Mouse (Mus musculus): ENCODE data around the gene Klhl29. TPM values are rescaled to one million over a fixed set of nuclear protein-coding genes. Genes with fewer than 3 reads are reported as not detected.
A peak's percentile ranks its signal among the peaks of the same experiment; 100 is the strongest.

Gene Klhl29
- polyA plus RNA-seq, 1 experiment from 2014 or later, result 0.47 TPM

DNA sequence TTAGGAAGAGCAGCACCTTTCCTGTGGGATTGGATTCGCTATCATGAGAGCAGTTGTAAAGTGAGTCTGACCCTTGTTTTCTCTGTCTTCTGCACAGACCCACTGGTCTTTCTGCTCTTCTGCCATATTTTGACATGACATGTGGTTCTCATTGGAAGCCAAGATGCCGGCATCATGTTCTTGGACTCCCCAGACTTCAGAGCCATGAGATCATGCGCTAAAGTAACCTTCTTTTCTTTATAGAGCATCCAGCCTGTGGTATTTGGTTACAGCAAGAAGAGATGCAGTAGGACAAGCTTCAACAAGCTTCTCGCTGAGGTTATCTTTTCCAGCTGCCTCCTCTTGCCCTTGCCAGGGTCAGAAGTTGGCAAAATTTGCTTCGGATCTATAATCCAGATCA is 145.0 kb downstream of the Klhl29 start:
- no peak for ATAC-seq (ENCODE audit: borderline replicate concordance, extremely low read depth, low FRiP score, low TSS enrichment)
- no peak overlapping the region for H3K27ac ChIP-seq
- H3K9me3 ChIP-seq, result no peaks in the 10 kb centered on the region
- H3K4me2 ChIP-seq, result no peak overlapping the region
- no peaks in the 10 kb centered on the region for H3K27me3 ChIP-seq
- no peaks in the 10 kb centered on the region for H3K36me3 ChIP-seq
- H3K9ac ChIP-seq, result no peak overlapping the region
- 90% methylated on average over 5 of the region's 5 CpGs for WGBS
- H3K4me3 ChIP-seq, result no peak overlapping the region
- 0 out of 2 replicates have a peak, but pooled peaks cover 7% of the 10 kb centered on the region for H3K4me1 ChIP-seq

DNA sequence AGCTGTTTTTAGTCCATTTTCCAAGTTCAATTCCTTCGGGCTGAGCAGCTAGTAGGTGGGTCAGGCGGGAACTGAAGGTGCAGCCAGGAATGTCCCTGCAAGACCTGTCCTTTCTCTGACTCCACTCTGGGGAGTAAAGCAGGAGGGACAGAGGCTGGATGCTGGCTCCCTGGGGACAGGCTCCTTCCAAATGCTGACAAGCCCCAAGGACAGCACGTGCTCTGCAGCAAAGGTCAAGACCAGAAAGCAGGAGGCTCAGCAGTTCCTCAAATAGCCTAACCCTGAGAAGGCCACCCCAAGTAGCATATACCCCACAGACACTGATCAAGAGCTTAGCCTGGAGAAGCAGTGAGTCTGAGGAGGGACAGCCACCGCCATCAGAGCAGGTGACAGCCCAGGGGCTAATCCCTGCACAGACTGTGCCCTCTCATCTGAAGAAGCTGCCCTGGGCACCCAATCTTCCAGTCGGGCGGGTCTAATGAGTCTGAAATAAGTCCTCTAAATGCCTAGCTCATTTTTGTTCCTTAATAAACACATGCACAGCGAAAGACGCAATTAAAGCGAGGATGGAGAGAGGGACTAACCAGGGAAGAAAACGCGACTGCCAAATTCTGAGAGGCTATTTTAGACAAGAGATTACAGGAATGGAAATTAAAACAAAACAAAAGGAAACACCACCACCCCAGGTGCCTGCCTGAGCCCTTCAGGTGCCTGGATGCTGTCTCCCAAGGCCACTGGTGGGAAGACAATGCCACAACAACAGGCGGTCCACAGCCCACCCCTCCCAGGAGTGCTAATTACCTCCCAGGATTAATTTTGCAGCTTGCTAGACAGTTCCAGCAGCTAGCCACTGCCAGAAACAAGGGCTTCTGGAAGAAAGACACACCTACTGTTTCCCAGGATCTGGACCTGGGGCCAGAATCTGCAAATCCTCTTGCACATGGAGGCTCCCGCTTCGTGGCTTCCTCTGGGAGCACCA is 148.5 kb downstream of the Klhl29 start:
- H3K27me3 ChIP-seq, result no peaks in the 10 kb centered on the region
- 65% methylated on average over 14 of the region's 14 CpGs for WGBS

GRCm38 (mm10) chr12:5223595-5223994 is 151.9 kb downstream of the Klhl29 start:
- H3K27me3 ChIP-seq, result no peaks in the 10 kb centered on the region
- H3K9me3 ChIP-seq, result no peaks in the 10 kb centered on the region
- H3K27ac ChIP-seq, result no peak overlapping the region
- WGBS, result 50% methylated on average over 1 of the region's 1 CpGs
- H3K4me2 ChIP-seq, result no peak overlapping the region
- peaks cover 4% of the 10 kb centered on the region; the same call in 1 of the 2 replicates for H3K4me1 ChIP-seq
- H3K36me3 ChIP-seq, result no peaks in the 10 kb centered on the region
- no peak overlapping the region for H3K9ac ChIP-seq
- ATAC-seq (ENCODE audit: borderline replicate concordance, extremely low read depth, low FRiP score, low TSS enrichment), result no peak
- H3K4me3 ChIP-seq, result no peak overlapping the region

More for the DNA sequence above, 148.5 kb downstream of the Klhl29 start:
- H3K36me3 ChIP-seq, result no peaks in the 10 kb centered on the region
- H3K9ac ChIP-seq, result no peak overlapping the region
- H3K27ac ChIP-seq, result no peak overlapping the region
- no peaks in the 10 kb centered on the region for H3K4me1 ChIP-seq
- no peak overlapping the region for H3K4me2 ChIP-seq
- H3K9me3 ChIP-seq, result no peaks in the 10 kb centered on the region
- ATAC-seq (ENCODE audit: borderline replicate concordance, extremely low read depth, low FRiP score, low TSS enrichment), result no peak
- no peak overlapping the region for H3K4me3 ChIP-seq

DNA sequence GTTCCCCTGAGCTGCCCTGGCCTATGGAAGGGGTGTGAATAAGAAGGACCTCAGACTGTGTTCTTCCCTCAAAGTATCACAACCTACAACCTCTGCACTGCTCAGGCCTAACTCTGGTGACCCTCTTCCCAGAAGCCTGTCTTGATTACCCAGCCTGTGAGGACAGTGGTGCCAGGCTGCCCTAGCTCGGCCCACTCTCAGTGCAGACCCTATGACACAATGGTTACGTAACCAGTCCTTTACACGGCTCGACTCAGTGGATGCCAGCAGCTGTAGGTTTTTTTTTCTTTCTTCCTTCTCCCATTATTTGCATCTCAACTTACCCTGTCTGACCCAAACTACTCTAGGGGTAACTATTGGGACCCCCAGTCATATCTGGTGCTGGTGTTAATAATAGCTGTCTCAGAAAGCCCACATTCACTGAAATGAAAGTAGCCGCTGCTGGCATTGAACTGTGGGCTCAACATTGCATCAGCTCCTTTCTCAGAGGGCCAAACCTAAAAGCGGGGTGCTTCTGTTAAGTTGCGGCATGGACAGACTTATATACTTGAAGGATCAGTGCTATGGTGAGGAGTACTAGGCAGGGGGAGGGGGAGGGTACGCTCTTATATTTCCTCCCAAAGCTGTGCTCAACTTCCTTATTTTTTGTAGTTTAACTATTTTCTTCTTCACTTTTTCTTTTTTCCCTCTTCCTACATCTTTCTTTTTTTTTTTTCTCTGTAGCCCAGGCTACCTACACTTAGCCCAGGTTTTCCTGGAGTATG is 152.9 kb downstream of the Klhl29 start:
- H3K36me3 ChIP-seq, result no peaks in the 10 kb centered on the region
- H3K9ac ChIP-seq, result no peak overlapping the region
- WGBS, result 82% methylated on average over 8 of the region's 8 CpGs
- no peaks in the 10 kb centered on the region for H3K27me3 ChIP-seq
- no peaks in the 10 kb centered on the region for H3K9me3 ChIP-seq
- no peak overlapping the region for H3K27ac ChIP-seq
- peaks cover 4% of the 10 kb centered on the region; the same call in 1 of the 2 replicates for H3K4me1 ChIP-seq
- H3K4me3 ChIP-seq, result no peak overlapping the region
- no peak overlapping the region for H3K4me2 ChIP-seq
- ATAC-seq (ENCODE audit: borderline replicate concordance, extremely low read depth, low FRiP score, low TSS enrichment), result no peak

DNA sequence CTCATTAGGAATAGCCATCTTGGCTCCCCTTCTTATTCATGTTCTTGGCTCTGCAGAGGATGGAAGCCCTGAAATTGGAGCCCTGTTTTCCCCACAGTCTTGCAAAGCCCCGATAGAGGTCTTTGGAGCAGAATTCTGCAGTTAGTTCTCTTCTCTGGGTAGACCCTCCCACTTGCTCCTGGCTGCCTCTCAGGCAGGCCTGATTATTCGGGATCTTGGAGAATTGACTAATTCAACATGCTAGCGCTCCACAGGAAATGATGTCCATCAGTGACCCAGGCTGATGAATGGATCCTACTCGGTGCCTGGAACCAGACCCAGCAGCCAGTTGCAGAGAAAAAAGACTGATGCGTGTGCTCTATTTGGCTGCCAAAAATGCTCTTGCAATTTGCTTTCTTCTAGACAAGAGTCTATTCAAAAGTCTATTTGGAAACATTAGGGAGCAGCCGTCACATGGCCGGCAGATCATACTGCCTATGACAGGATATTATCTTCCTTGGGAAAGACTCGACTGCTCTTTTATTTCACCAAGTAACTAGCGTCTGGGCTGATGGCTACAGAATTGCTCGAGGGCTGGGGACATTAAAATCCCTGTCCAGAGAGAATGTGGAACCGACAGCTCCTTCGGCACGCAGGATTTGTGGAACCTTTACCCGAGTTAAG is 155.4 kb downstream of the Klhl29 start:
- Histone ChIP-seq H3K9me3 (no peaks in the 10 kb centered on the region), H3K27ac (no peak overlapping the region), H3K27me3 (no peaks in the 10 kb centered on the region), H3K36me3 (no peaks in the 10 kb centered on the region), H3K4me2 (no peak overlapping the region), H3K4me3 (no peak overlapping the region), H3K4me1 (peaks cover 4% of the 10 kb centered on the region; the same call in 1 of the 2 replicates), H3K9ac (no peak overlapping the region)
- WGBS, result 58% methylated on average over 14 of the region's 14 CpGs
- peak; percentile 35; the same call in 1 of the 2 replicates for ATAC-seq (ENCODE audit: borderline replicate concordance, extremely low read depth, low FRiP score, low TSS enrichment)

DNA sequence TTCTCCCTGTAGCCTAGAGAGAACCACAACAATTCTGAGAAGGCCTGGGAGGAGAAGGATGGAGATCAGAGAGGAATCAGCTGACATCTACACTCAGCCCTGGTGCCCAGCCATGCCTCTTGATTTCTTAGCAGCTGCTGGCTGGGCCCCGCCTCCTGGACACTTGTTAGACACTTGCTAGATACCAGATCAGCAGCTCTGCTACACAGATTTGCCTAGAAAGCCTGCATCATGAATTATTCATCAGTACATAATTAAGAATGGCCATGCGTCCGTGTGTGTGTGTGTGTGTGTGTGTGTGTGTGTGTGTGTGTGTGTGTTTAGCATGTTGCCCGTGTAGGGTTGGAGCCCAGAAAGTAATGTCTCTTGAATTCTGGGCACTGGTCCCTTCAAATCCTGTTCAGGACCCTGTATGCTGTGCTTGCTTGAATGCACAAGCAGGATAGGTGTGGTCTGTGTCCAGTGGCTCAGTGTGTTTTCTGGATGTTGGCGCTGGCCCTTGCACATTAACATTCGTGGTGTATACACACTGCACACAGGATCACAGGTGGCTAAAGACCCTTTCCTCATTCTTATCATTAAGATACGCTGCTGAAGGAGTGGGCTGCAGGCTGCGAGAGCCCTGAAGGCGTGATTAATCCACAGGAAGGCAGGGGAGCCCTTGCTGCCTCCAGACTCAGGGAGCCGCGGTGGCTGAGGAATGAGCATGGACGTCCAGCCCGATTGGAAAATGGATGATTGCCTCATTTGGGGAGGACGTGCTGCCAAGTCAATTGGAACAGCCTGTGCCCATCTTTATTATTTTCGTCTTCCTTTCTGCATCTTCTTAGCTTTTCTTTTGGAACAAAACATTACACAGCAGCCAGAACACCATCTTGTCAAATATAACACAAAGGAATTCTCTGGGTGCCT is 159.4 kb downstream of the Klhl29 start:
- no peak overlapping the region for H3K4me2 ChIP-seq
- no peak overlapping the region for H3K27ac ChIP-seq
- H3K9me3 ChIP-seq, result no peaks in the 10 kb centered on the region
- H3K4me1 ChIP-seq, result peaks cover 27% of the 10 kb centered on the region
- no peak overlapping the region for H3K9ac ChIP-seq
- 66% methylated on average over 15 of the region's 15 CpGs for WGBS
- no peak overlapping the region for H3K4me3 ChIP-seq
- no peak for ATAC-seq (ENCODE audit: borderline replicate concordance, extremely low read depth, low FRiP score, low TSS enrichment)
- no peaks in the 10 kb centered on the region for H3K36me3 ChIP-seq
- no peaks in the 10 kb centered on the region for H3K27me3 ChIP-seq

DNA sequence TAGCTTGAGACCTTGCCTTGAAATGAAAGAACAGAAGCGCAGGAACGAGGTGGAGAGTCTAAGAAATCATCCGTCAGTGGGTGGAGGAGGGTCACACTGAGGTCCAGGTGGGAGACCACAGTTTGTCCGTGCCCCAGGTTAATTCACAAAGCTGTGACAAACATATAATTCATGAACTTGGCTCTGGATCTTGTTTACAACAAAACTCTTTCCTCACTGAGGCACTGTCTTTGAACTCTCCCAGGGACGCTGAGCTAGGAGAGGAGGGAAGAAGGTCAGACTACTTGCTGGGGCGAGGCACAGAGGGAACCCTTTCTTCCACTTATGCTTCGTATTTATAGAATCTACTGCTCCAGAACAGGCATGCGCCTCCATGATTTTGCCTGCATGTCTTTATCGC is 161.2 kb downstream of the Klhl29 start:
- Histone ChIP-seq H3K4me3 (no peak overlapping the region), H3K27ac (peak overlapping the region; percentile 69), H3K27me3 (no peaks in the 10 kb centered on the region), H3K36me3 (no peaks in the 10 kb centered on the region), H3K9ac (no peak overlapping the region), H3K9me3 (no peaks in the 10 kb centered on the region), H3K4me1 (peaks cover 23% of the 10 kb centered on the region), H3K4me2 (no peak overlapping the region)
- ATAC-seq (ENCODE audit: borderline replicate concordance, extremely low read depth, low FRiP score, low TSS enrichment), result no peak
- 63% methylated on average over 9 of the region's 9 CpGs for WGBS

DNA sequence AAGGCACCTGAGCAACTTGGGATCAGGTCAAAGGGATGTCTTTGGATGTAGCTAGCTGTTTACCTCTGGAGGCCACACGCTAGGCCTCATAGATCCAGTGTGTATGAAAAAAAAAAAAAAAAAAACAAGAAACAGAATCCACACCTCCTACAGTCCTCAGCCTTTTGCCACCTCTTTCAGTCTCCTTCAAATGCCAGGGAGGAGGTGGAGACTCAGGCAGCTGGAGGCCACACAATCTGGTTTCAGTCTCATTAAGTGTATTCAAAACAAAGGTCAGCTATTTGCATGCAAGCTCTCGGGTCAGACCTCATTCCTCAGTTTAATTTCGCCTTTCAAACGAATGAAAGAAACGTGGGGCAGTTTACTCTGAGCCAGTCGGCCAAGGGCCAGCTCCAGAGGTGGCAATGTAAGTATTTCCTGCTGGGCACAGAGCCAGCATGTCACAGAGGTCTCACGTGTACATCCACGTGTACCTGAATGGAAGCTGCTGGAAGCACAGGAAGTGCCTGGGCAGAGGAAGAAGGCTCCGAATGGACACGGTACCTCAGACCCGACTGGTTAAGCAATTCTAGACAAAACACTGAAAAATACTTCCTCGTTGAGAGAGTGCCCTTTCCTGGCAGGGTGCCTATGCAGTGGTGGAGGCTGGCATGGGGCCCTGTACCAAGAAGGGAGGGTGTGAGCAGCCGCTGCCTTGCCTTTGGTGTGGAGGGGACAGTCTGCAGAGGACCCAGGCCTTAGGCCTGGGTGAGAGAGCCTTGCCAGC is 162.0 kb downstream of the Klhl29 start:
- Histone ChIP-seq H3K4me2 (no peak overlapping the region), H3K9me3 (no peaks in the 10 kb centered on the region)

DNA sequence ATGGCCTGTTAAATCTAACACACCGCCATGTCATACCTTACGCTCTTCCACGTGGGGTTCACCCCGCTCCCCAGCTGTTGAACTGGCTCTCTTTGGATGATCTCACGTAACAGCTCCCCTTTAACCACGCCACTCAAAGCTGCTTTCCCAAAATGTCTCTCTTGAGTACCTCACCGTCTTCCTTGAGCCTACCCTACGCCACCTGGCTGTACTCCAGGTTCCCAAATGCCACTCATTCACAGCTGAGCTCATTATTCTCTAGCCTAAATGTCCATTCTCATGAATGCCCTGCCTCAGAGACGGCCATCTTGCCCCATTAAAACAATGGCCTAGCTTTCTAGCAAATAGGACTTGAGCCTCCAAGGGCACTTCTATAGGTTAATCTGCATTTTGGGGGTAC is 163.6 kb downstream of the Klhl29 start:
- Histone ChIP-seq H3K4me3 (no peak overlapping the region), H3K36me3 (no peaks in the 10 kb centered on the region), H3K9me3 (no peaks in the 10 kb centered on the region), H3K9ac (no peak overlapping the region), H3K27ac (no peak overlapping the region), H3K4me2 (no peak overlapping the region), H3K4me1 (peaks cover 23% of the 10 kb centered on the region), H3K27me3 (no peaks in the 10 kb centered on the region)
- ATAC-seq (ENCODE audit: borderline replicate concordance, extremely low read depth, low FRiP score, low TSS enrichment), result no peak
- 87% methylated on average over 9 of the region's 9 CpGs for WGBS

More for the DNA sequence above, 162.0 kb downstream of the Klhl29 start:
- Histone ChIP-seq H3K4me1 (peaks cover 23% of the 10 kb centered on the region), H3K9ac (no peak overlapping the region), H3K36me3 (no peaks in the 10 kb centered on the region), H3K27ac (peak overlapping the region; percentile 69), H3K27me3 (no peaks in the 10 kb centered on the region), H3K4me3 (no peak overlapping the region)
- peak; percentile 71 for ATAC-seq (ENCODE audit: borderline replicate concordance, extremely low read depth, low FRiP score, low TSS enrichment)
- 11% methylated on average over 13 of the region's 13 CpGs for WGBS

GRCm38 (mm10) chr12:5210786-5211185 is 164.7 kb downstream of the Klhl29 start:
- Histone ChIP-seq H3K27me3 (no peaks in the 10 kb centered on the region), H3K36me3 (no peaks in the 10 kb centered on the region), H3K9ac (no peak overlapping the region), H3K9me3 (no peaks in the 10 kb centered on the region), H3K4me3 (no peak overlapping the region), H3K4me1 (peaks cover 23% of the 10 kb centered on the region), H3K4me2 (no peak overlapping the region), H3K27ac (no peak overlapping the region)
- no peak for ATAC-seq (ENCODE audit: borderline replicate concordance, extremely low read depth, low FRiP score, low TSS enrichment)
- WGBS, result 73% methylated on average over 9 of the region's 9 CpGs
